In genomic region chr11:114851269-114851607, GRCm38 (mm10) we compare ENCODE assay signal across 9 mouse cellular contexts. TPM values are rescaled to one million over a fixed set of nuclear protein-coding genes. Genes with fewer than 3 reads are reported as not detected.
A peak's percentile ranks its signal among the peaks of the same experiment; 100 is the strongest.
DNase-seq lines count a peak whose midpoint lies in the region; ATAC-seq lines count a peak whose summit lies in the region.
"Had no signal": no experiment of that assay in that cellular context is flagged by ENCODE, and none has a peak within 500 bp of the region (broad histone marks: within the 10 kb centered on the region; RNA-seq: fewer than 3 reads in every experiment).

No protein-coding gene starts in this region.

- WGBS in heart, embryonic 10.5 days = 0% methylated on average over 27 of the region's 27 CpGs
- WGBS in hindbrain, embryonic 14.5 days = under 1% methylated on average over 27 of the region's 27 CpGs
- 0% methylated on average over 27 of the region's 27 CpGs for WGBS in midbrain, embryonic 11.5 days

- peak; percentile 46; the same call in 1 of the 2 replicates for ATAC-seq in hindbrain, embryonic 14.5 days (ENCODE audit: low FRiP score)
- ATAC-seq in midbrain, embryonic 11.5 days (ENCODE audit: low FRiP score) = peak; percentile 56

- H3K4me1 ChIP-seq in heart, embryonic 10.5 days = peaks cover 53% of the 10 kb centered on the region
- H3K4me1 ChIP-seq in hindbrain, embryonic 14.5 days (replicated peaks; ENCODE audit: control insufficient read depth, insufficient read depth, low read length) = peaks cover 16% of the 10 kb centered on the region
- peaks cover 24% of the 10 kb centered on the region for H3K4me1 ChIP-seq in midbrain, embryonic 11.5 days (ENCODE audit: control insufficient read depth, insufficient read depth, low read length)

- H3K27me3 ChIP-seq in heart, embryonic 10.5 days (ENCODE audit: insufficient read depth, poor library complexity, severe bottlenecking) = peaks cover 4% of the 10 kb centered on the region; the same call in 1 of the 2 replicates
- peaks cover 61% of the 10 kb centered on the region for H3K27me3 ChIP-seq in hindbrain, embryonic 14.5 days (ENCODE audit: control insufficient read depth, insufficient read depth, low read length)
- H3K27me3 ChIP-seq in midbrain, embryonic 11.5 days (ENCODE audit: control insufficient read depth, insufficient read depth, low read length) = peaks cover 48% of the 10 kb centered on the region

- H3K4me3 ChIP-seq in heart, embryonic 10.5 days = peak overlapping the region; percentile 85
- H3K4me3 ChIP-seq in hindbrain, embryonic 14.5 days (replicated peaks; ENCODE audit: low read length) = peak overlapping the region; percentile 69
- peak overlapping the region; percentile 55 for H3K4me3 ChIP-seq in midbrain, embryonic 11.5 days (ENCODE audit: low read depth, low read length)

- peak overlapping the region; percentile 99 for H3K4me2 ChIP-seq in hindbrain, embryonic 14.5 days (replicated peaks)
- H3K4me2 ChIP-seq in midbrain, embryonic 11.5 days = peak overlapping the region; percentile 95

- peak overlapping the region; percentile 97 for H3K27ac ChIP-seq in heart, embryonic 10.5 days
- H3K27ac ChIP-seq in hindbrain, embryonic 14.5 days = peak overlapping the region; percentile 49
- H3K27ac ChIP-seq in midbrain, embryonic 11.5 days (ENCODE audit: low read depth, low read length) = no peak overlapping the region

- DNase-seq in heart, embryonic 10.5 days (ENCODE audit: low spot score) = no peak
- DNase-seq in heart, adult 8-10 months (ENCODE audit: low spot score) = no peak
- peak; percentile 27 for DNase-seq in urinary bladder, postnatal 14 days (ENCODE audit: low spot score)
- DNase-seq in urinary bladder, adult 2 months (ENCODE audit: low spot score) = no peak
- DNase-seq in hindbrain, embryonic 14.5 days (ENCODE audit: low spot score) = no peak
- DNase-seq in midbrain, embryonic 11.5 days (ENCODE audit: low spot score, missing footprints) = peak; percentile 97
- DNase-seq in embryo, embryonic 9.5 days (ENCODE audit: extremely low spot score) = no peak
- DNase-seq in frontal cortex, postnatal 14 days (ENCODE audit: low spot score in 2 of 2) = no peak

- H3K9me3 ChIP-seq in heart, embryonic 10.5 days = no peaks in the 10 kb centered on the region
- no peaks in the 10 kb centered on the region for H3K9me3 ChIP-seq in hindbrain, embryonic 14.5 days (ENCODE audit: control insufficient read depth, low read length)
- no peaks in the 10 kb centered on the region for H3K9me3 ChIP-seq in midbrain, embryonic 11.5 days (ENCODE audit: control insufficient read depth, low read length)

- H3K9ac ChIP-seq in hindbrain, embryonic 14.5 days = peak overlapping the region; percentile 66
- H3K9ac ChIP-seq in midbrain, embryonic 11.5 days (ENCODE audit: low read length) = peak overlapping the region; percentile 50; the same call in 1 of the 2 replicates

- H3K36me3 ChIP-seq in heart, embryonic 10.5 days = 0 out of 2 replicates have a peak, but pooled peaks cover 2% of the 10 kb centered on the region
- no peaks in the 10 kb centered on the region for H3K36me3 ChIP-seq in hindbrain, embryonic 14.5 days (replicated peaks; ENCODE audit: control insufficient read depth, insufficient read depth)
- H3K36me3 ChIP-seq in midbrain, embryonic 11.5 days (ENCODE audit: control insufficient read depth, insufficient read depth, low read length) = no peaks in the 10 kb centered on the region

RNA-seq across cellular contexts. Expression of gene Gprc5c, which starts 0.3 kb away (rescaled TPM):
- polyA plus RNA-seq in heart, embryonic 10.5 days (2016; fragmentation: Nextera tagmentation; extraction: Ambion mirVana) = 36.6 and 46.3 TPM in 2 replicates
- total RNA-seq in heart, adult 8-10 months (2022) = 1 to 10 TPM; 7.3 to 9.6 (median 9.1) TPM
- 5.1 and 6.5 TPM in 2 replicates for polyA plus RNA-seq in urinary bladder, adult 2 months (2012; rRNA removed)
- polyA plus RNA-seq in hindbrain, embryonic 14.5 days (2014; fragmentation: Nextera tagmentation; extraction: Ambion mirVana) = 8.5 and 9.9 TPM in 2 replicates
- polyA plus RNA-seq in midbrain, embryonic 11.5 days (2014; fragmentation: Nextera tagmentation; extraction: Ambion mirVana) = 8.9 and 10.7 TPM in 2 replicates

RNA-seq across cellular contexts. Expression of gene Cd300a, which starts 38.6 kb away (rescaled TPM):
- polyA plus RNA-seq in heart, embryonic 10.5 days (2016; fragmentation: Nextera tagmentation; extraction: Ambion mirVana) = 0.46 and 0.62 TPM in 2 replicates
- total RNA-seq in heart, adult 8-10 months (2022) = 1 to 10 TPM in 1 of 4 experiments, under 1 TPM in 3; 0.38 to 1.6 (median 0.86) TPM
- polyA plus RNA-seq in urinary bladder, adult 2 months (2012; rRNA removed) = 0.93 and 1.0 TPM in 2 replicates
- 0.81 and 1.9 TPM in 2 replicates for polyA plus RNA-seq in hindbrain, embryonic 14.5 days (2014; fragmentation: Nextera tagmentation; extraction: Ambion mirVana)
- polyA plus RNA-seq in midbrain, embryonic 11.5 days (2014; fragmentation: Nextera tagmentation; extraction: Ambion mirVana) = 0.79 and 1.1 TPM in 2 replicates

RNA-seq across cellular contexts. Expression of gene Gpr142, which starts 52.5 kb away (rescaled TPM):
- polyA plus RNA-seq in heart, embryonic 10.5 days (2016; fragmentation: Nextera tagmentation; extraction: Ambion mirVana) = not detected in 2 replicates
- not detected for total RNA-seq in heart, adult 8-10 months (2022)
- polyA plus RNA-seq in urinary bladder, adult 2 months (2012; rRNA removed) = not detected in 2 replicates
- not detected in 2 replicates for polyA plus RNA-seq in hindbrain, embryonic 14.5 days (2014; fragmentation: Nextera tagmentation; extraction: Ambion mirVana)
- 0.12 TPM in 1 of 2 replicates, not detected in the other for polyA plus RNA-seq in midbrain, embryonic 11.5 days (2014; fragmentation: Nextera tagmentation; extraction: Ambion mirVana)
- total RNA-seq: gastrocnemius, adult 8-10 months had no signal

RNA-seq across cellular contexts. Expression of gene Btbd17, which starts 55.5 kb away (rescaled TPM):
- polyA plus RNA-seq in heart, embryonic 10.5 days (2016; fragmentation: Nextera tagmentation; extraction: Ambion mirVana) = 0.21 and 0.34 TPM in 2 replicates
- not detected for total RNA-seq in heart, adult 8-10 months (2022)
- polyA plus RNA-seq in urinary bladder, adult 2 months (2012; rRNA removed) = 0.15 and 0.22 TPM in 2 replicates
- polyA plus RNA-seq in hindbrain, embryonic 14.5 days (2014; fragmentation: Nextera tagmentation; extraction: Ambion mirVana) = 20.0 and 22.1 TPM in 2 replicates
- polyA plus RNA-seq in midbrain, embryonic 11.5 days (2014; fragmentation: Nextera tagmentation; extraction: Ambion mirVana) = 65.3 and 70.2 TPM in 2 replicates
- total RNA-seq: gastrocnemius, adult 8-10 months had no signal

Comparison
In these comparisons a context has a peak if more than half of its experiments do, and no peak if none do; other contexts are left out.
1. DNase-seq: peak in urinary bladder, postnatal 14 days (single experiment) and midbrain, embryonic 11.5 days (single experiment); none in heart, embryonic 10.5 days (single experiment), heart, adult 8-10 months (single experiment), urinary bladder, adult 2 months (single experiment), hindbrain, embryonic 14.5 days (single experiment), embryo, embryonic 9.5 days (single experiment) and frontal cortex, postnatal 14 days (0 of 2).
2. Peak in every context shown above with its lines, with median percentiles within 50 percentile points of each other: H3K4me3 ChIP-seq.